Mouse (Mus musculus) brain, embryonic 14.5 days (tissue): ENCODE results near the gene Pex1. TPM values are rescaled to one million over a fixed set of nuclear protein-coding genes. Genes with fewer than 3 reads are reported as not detected.
A peak's percentile ranks its signal among the peaks of the same experiment; 100 is the strongest.

Experiments
- DNase-seq: peaks from one replicate; pipeline ENCODE4 v3.0.0-alpha.2; 2011; ENCODE audit warnings: low read depth
- CTCF ChIP-seq: fragments of 200-500 bp; IDR thresholded peaks from 2 replicates; pipeline ENCODE4 v1.5.1; 2012; ENCODE audit warnings: inconsistent platforms, mild to moderate bottlenecking, moderate library complexity, borderline replicate concordance; ENCODE audit not compliant: insufficient read depth, insufficient read length; ENCODE audit errors: extremely low read depth
- POLR2A ChIP-seq: fragments of 200-500 bp; IDR thresholded peaks from 2 replicates; pipeline ENCODE4 v1.6.1; 2012; ENCODE audit warnings: mild to moderate bottlenecking, inconsistent platforms, borderline replicate concordance; ENCODE audit not compliant: poor library complexity, insufficient read depth, insufficient read length, severe bottlenecking; ENCODE audit errors: extremely low read depth
- polyA plus RNA-seq: library from polyadenylated mRNA; depleted of rRNA; stranded (reverse); fragments of >200 nt; gene quantifications from 2 replicates; pipeline ENCODE4 v1.2.3, GENCODE M21; 2012; rRNA removed

Pex1 gene
- 24.6 and 24.7 TPM in 2 replicates for polyA plus RNA-seq

DNA sequence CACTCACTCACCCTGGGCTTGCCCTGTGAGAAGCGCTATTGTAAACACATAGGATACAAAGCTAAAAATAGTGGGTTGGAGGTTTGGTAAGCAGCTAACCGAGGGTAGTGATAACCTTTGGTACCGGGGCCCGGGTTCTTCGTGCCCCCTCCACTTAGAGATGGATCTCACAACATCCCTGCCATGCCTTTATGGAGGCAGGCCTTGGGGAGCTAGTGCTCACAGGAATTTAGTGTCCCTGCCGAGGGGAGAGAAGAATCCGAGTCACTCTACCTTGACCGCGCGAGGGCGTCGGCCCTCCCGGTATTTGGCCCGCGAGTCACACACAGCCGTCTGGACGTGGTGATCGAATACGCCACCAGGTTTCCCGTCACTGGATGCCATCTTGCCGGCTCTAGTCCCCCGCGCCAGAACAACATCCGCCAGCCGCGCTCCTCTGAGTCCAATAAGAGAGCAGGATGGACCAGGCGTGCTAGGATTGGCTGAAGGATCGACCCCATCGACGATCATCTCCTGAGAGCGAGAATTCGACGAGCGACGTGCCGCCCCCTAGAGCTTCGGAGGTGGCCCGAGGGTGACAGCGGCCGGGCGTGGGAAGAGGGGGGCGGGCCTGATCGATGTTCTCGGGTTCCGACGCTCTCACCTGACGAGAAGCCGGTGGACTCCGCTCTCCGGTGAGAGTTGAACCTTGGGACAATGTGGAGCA, at the start of gene Pex1:
TSS of gene Pex1 (plus strand) at position 374 of the 706 bp plus-strand sequence.
- peak; percentile 99 for DNase-seq

DNA sequence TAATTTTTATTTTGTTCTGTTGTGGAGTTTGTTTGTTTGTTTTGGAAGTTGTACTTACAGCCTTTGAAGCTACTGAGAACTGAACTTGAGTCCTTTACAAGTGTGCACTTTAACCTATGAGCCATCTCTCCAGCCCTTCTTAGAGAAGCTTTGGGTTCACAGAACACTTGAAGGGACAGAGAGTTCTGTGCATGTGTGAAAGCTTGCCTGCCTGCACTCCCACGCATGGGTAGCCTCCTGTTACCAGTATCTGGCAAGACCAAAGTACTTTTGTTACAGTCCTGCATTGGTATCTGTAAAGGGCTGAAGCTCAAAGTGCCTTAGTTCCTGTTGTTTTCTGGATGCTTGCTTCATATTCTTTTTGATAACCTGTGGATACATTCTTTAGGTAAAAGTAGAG, 49.6 kb upstream of the Pex1 start:
- TF ChIP-seq CTCF (no peak), POLR2A (no peak)

More for the DNA sequence above, at the start of gene Pex1:
- no peak for TF ChIP-seq CTCF
- peak; percentile 22; the same call in 1 of the 2 replicates for TF ChIP-seq POLR2A

DNA sequence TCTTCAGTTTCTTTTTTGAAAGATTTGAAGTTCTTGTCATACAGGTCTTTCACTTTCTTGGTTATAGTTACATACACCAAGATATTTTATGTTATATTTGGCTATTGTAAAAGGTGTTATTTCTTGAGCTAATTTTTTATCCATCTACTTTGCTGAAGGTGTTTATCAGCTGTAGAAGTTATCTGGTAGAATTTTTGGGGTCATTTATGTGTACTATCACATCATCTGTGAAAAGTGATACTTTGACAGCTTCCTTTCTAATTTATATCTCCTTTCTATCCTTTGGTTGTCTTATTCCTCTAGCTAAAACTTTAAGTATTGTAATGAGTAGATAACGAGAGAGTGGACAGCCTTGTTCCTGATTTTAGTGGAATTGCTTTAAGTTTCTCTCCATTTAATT, 44.4 kb upstream of the Pex1 start:
- no peak for TF ChIP-seq CTCF
- TF ChIP-seq POLR2A = no peak
- DNase-seq = no peak

More for the DNA sequence above, 49.6 kb upstream of the Pex1 start:
- no peak for DNase-seq

DNA sequence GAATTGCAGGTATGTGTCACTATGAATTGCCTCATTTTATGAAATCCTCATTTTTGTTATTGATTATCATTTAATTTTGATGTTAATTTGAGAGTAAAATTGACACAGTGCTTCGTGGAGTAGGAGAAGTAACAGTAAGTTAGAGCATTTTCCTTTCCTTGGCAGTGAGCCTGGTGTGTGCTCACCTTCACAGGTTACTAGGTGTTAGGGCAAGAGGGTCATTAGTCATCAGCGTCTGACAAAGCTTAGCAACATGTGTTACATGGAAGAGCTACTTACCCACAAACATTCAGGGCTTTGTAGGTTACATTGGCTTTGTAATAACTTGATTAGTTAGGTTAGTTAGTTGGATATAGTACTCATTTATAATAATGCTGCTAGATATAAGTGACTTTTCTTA, 41.7 kb upstream of the Pex1 start:
- no peak for TF ChIP-seq CTCF
- no peak for TF ChIP-seq POLR2A
- no peak for DNase-seq

DNA sequence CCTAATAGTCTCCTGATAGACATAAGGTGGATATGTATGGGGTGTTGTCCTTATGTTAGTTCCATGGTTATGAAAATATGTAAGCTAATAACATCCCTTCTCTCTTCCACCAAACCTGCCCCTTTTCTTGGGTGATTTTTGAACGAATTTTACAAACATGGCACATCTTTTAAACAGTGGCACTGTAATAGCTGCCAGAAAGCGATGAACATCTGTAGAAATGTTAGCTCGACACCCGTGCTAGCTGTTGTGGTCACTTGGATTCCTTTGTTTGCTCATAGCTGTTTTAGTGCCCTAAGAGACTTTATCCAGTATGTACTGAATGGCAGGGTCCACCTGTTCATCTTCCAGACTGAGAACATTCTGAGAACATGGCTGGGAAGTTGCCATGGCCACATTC, 24.6 kb upstream of the Pex1 start, which contains the start of gene 1700109H08Rik:
TSS of gene 1700109H08Rik (plus strand) at position 301 of the 400 bp plus-strand sequence.
- TF ChIP-seq CTCF = no peak
- no peak for TF ChIP-seq POLR2A
- DNase-seq = no peak

DNA sequence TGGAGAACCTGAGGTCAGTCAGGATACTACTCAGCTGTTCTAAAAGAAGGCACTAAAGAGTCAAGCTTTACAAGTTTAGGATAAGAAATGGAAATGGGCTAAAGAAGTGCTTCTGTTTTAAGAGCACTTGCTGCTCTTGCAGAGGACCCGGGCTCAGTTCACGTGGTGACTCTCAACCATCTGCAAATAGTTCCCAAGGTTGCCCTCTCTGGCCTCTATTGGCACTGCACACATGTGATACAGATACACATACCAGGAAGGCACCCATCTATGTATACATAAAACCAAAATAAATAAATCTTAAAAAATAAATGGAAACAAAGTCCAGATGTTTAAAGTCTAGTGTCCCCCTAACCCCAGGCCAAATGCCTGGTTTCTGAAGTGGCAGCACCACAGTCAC, 21.0 kb upstream of the Pex1 start:
- TF ChIP-seq CTCF (no peak), POLR2A (no peak)
- no peak for DNase-seq

DNA sequence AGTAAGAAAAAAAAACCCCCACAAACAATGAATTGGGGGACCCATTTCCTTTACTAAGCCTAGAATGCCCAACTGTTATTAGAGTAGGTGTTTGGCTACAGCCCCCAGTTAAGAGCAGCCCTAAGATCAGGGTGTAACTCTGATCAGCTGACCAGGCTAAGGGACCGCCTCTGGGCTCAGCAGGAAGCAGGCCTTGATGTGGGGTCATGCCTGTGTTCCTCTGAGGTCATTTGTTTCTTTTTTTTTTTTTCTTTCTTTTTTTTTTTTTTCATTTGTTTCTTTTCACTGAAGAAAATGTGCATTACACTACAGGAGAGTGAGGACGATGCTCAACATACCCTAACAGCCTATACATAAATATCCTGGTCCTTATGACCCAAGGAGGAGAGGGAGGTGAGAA, 17.9 kb upstream of the Pex1 start:
- TF ChIP-seq POLR2A (no peak), CTCF (no peak)
- no peak for DNase-seq

DNA sequence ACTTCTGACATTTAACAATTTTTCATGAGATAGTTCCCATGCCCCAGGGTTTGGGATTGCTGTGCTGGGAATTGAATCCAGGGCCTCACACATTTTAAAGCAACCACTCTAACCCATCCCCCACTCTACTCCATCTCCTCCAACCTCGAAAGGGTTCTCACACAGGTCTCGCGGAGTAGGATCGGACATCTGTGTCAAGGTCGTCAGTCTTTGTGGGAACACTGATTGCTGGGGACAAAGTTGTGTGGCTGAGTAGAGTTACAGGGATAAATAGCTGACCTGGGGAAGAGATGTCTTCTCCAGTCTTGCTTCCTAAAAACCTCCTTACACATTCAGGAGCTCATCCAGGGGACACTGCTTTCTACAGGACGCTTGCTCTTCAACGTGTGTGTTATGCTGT, 16.8 kb upstream of the Pex1 start:
- TF ChIP-seq CTCF (no peak), POLR2A (no peak)
- DNase-seq = no peak

DNA sequence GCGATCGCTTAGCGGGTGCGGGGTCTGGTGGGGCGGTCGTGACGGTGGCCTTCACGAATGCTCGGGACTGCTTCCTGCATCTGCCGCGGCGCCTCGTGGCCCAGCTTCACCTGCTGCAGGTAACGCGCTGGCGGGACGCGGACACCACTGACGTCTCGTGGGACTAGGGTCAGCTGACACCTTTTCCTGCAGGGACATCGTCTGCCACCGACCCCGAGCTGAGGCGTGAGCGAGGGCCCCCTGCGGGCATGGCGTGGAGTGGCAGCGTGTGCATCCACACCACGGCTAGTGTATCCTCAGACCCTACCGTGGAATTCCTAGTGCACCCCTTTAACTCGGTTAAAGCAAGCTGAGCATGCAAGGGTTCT, 517 bp downstream of the Pex1 start, which contains the start of gene Rbm48:
TSS of gene Rbm48 (minus strand) at position 187 of the 368 bp plus-strand sequence.
- peak; percentile 90 for DNase-seq
- TF ChIP-seq POLR2A (no peak), CTCF (peak; percentile 69)

DNA sequence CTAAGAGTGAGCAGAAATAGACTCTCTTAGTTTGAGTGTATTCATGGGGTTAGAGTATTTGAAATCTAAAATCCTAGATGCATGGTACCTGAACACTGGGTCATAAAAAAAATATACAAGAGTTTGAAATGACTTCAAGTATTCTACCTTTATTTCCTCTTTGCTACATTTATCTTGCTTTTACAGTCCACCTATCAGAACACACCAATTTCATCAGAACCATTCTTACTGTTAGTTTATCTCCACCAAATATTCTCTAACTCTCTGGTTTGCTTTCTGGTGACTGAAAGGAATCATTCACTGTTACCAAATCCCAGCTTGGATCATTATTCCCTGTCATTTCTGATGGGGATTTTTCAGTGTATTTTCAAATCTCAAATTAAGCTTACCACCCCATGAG, 1.3 kb downstream of the Pex1 start:
- DNase-seq = no peak
- TF ChIP-seq POLR2A (no peak), CTCF (no peak)

DNA sequence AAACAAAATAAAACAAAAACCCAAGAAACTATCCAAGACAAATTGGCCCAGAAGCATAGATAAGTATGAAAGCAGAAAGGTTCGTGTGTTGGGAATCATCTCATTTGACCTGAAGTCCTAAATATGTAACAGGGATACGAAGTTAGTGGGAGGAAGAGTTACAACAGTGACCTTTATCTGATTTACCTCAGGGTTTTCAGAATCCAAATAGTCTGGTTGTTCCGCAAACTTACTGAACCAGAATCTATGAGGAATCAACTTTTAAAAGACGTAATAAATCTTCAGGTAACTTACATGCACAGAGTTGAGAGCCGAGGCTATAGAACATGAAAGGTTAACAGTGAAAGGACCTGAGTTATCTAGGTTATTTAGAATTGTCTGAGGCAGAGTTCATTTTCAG, 2.9 kb downstream of the Pex1 start:
- DNase-seq = no peak
- TF ChIP-seq CTCF (no peak), POLR2A (no peak)

DNA sequence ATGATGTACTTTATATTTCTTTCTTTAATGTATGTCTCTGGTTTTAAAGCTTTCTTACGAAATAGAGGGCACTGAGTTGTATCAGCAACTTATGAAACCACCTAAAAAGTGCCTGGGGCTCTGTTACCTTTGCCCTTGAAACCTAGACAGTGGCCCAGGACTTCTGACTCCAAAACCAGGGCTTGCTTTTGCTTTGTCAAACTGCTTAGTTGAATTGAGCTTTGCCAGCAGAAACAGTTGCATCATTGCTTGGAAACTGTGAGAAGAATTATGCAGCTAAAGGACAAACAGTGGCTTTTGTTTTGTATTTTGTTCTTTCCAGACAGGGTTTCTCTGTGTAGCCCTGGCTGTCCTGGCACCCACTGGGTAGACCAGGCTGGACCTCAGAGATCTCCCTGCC, 4.4 kb downstream of the Pex1 start:
- no peak for DNase-seq
- TF ChIP-seq POLR2A (no peak), CTCF (no peak)
